Mouse (Mus musculus) MEL (cell line): ENCODE data around the gene Hsdl2. TPM values are rescaled to one million over a fixed set of nuclear protein-coding genes. Genes with fewer than 3 reads are reported as not detected.

ENCODE experiments used
- DNase-seq: peaks from one replicate; pipeline ENCODE4 v3.0.0; 2011; ENCODE audit warnings: low read depth, low spot score
- H3K27ac ChIP-seq: 2 replicates; pipeline ENCODE4 v1.5.1; 2012; ENCODE audit warnings: low read depth, mild to moderate bottlenecking, control low read depth, low read length, moderate library complexity; ENCODE audit not compliant: control insufficient read depth
- H3K27me3 ChIP-seq, 2 experiments: fragments of 150-350 bp in 1 of 2; sonication (generic) in 1 of 2; 2 replicates each; pipeline ENCODE4 v1.6.1; 2012; ENCODE audit warnings: low read length in 2 of 2, mild to moderate bottlenecking in 2 of 2, improper control_type of control experiment in 1 of 2, moderate library complexity in 1 of 2; ENCODE audit not compliant: insufficient read depth in 2 of 2, control insufficient read depth in 1 of 2
- H3K36me3 ChIP-seq, 2 experiments: 2 replicates each; pipeline ENCODE4 v1.6.1; 2012 to 2014; ENCODE audit warnings: low read length in 2 of 2, improper control_type of control experiment in 1 of 2, inconsistent platforms in 1 of 2, mild to moderate bottlenecking in 1 of 2; ENCODE audit not compliant: insufficient read depth in 2 of 2, control insufficient read depth in 1 of 2
- H3K4me1 ChIP-seq, 2 experiments: fragments of 150-350 bp in 1 of 2; sonication (generic) in 1 of 2; 2 replicates each; pipeline ENCODE4 v1.6.1; 2012; ENCODE audit warnings: low read length in 2 of 2, improper control_type of control experiment in 1 of 2, mild to moderate bottlenecking in 1 of 2; ENCODE audit not compliant: insufficient read depth in 2 of 2, control insufficient read depth in 1 of 2
- H3K4me3 ChIP-seq, 2 experiments: fragments of 150-350 bp in 1 of 2; sonication (generic) in 1 of 2; 2 replicates each; pipeline ENCODE4 v1.5.1; 2012; ENCODE audit warnings: low read depth in 2 of 2, low read length in 2 of 2, mild to moderate bottlenecking in 2 of 2, moderate library complexity in 2 of 2, control low read depth in 1 of 2, improper control_type of control experiment in 1 of 2; ENCODE audit not compliant: control insufficient read depth in 1 of 2, insufficient read depth in 1 of 2
- H3K79me2 ChIP-seq: 2 replicates; pipeline ENCODE4 v1.6.1; 2012; ENCODE audit warnings: mild to moderate bottlenecking, low read length, moderate library complexity; ENCODE audit not compliant: control insufficient read depth, poor library complexity, insufficient read depth
- H3K9ac ChIP-seq: 2 replicates; pipeline ENCODE4 v1.6.1; 2012; ENCODE audit warnings: low read depth, mild to moderate bottlenecking, control low read depth, low read length, moderate library complexity; ENCODE audit not compliant: control insufficient read depth, poor library complexity, severe bottlenecking
- H3K9me3 ChIP-seq: fragments of 150-350 bp; sonication (generic); replicated peaks from 2 replicates; pipeline ENCODE4 v1.6.1; 2012; ENCODE audit warnings: mild to moderate bottlenecking, low read length, improper control_type of control experiment, moderate library complexity; ENCODE audit not compliant: insufficient read depth
- CHD1 ChIP-seq: IDR thresholded peaks from 2 replicates; pipeline ENCODE4 v1.6.1; 2012; ENCODE audit warnings: low read depth, mild to moderate bottlenecking, inconsistent platforms, low read length, improper control_type of control experiment
- CHD2 ChIP-seq: IDR thresholded peaks from 2 replicates; pipeline ENCODE4 v1.6.1; 2011; ENCODE audit warnings: low read length, improper control_type of control experiment
- CTCF ChIP-seq, 3 experiments: IDR thresholded peaks in 2 of 3; conservative IDR thresholded peaks in 1 of 3; 2 replicates each; pipeline ENCODE4 v1.5.1; 2011 to 2012; ENCODE audit warnings: low read length in 3 of 3, low read depth in 2 of 3, mild to moderate bottlenecking in 2 of 3, improper control_type of control experiment in 1 of 3, inconsistent platforms in 1 of 3, mixed read lengths in 1 of 3, moderate library complexity in 1 of 3; ENCODE audit not compliant: control insufficient read depth in 1 of 3, insufficient read depth in 1 of 3, poor library complexity in 1 of 3, severe bottlenecking in 1 of 3
- E2F4 ChIP-seq: IDR thresholded peaks from 2 replicates; pipeline ENCODE4 v1.6.1; 2011; ENCODE audit warnings: low read depth, low read length, improper control_type of control experiment, borderline replicate concordance
- ELF1 ChIP-seq: IDR thresholded peaks from 2 replicates; pipeline ENCODE4 v1.6.1; 2014; ENCODE audit warnings: low read depth, mild to moderate bottlenecking, inconsistent platforms, low read length, improper control_type of control experiment, moderate library complexity
- EP300 ChIP-seq, 2 experiments: IDR thresholded peaks; 2 replicates each; pipeline ENCODE4 v1.6.1; 2011; ENCODE audit warnings: improper control_type of control experiment in 2 of 2, low read length in 2 of 2, low read depth in 1 of 2, mild to moderate bottlenecking in 1 of 2
- ETS1 ChIP-seq: IDR thresholded peaks from 2 replicates; pipeline ENCODE4 v1.6.1; 2012; ENCODE audit warnings: low read depth, mild to moderate bottlenecking, inconsistent platforms, low read length, improper control_type of control experiment, moderate library complexity
- GATA1 ChIP-seq: IDR thresholded peaks from 2 replicates; pipeline ENCODE4 v1.6.1; 2011; ENCODE audit warnings: low read depth, low read length, improper control_type of control experiment
- JUND ChIP-seq: IDR thresholded peaks from 2 replicates; pipeline ENCODE4 v1.6.1; 2011; ENCODE audit warnings: low read depth, mild to moderate bottlenecking, improper control_type of control experiment, low read length
- KAT2A ChIP-seq: conservative IDR thresholded peaks from 2 replicates; pipeline ENCODE4 v1.6.1; 2012; ENCODE audit warnings: low read depth, low read length, improper control_type of control experiment, inconsistent platforms
- MAX ChIP-seq: IDR thresholded peaks from 2 replicates; pipeline ENCODE4 v1.6.1; 2011; ENCODE audit warnings: low read length, improper control_type of control experiment
- MAZ ChIP-seq: IDR thresholded peaks from 2 replicates; pipeline ENCODE4 v1.6.1; 2012; ENCODE audit warnings: low read depth, mild to moderate bottlenecking, inconsistent platforms, low read length, improper control_type of control experiment
- MXI1 ChIP-seq: IDR thresholded peaks from 2 replicates; pipeline ENCODE4 v1.6.1; 2011; ENCODE audit warnings: mild to moderate bottlenecking, low read depth, low read length, improper control_type of control experiment
- MYB ChIP-seq: IDR thresholded peaks from 2 replicates; pipeline ENCODE4 v1.6.1; 2011; ENCODE audit warnings: mild to moderate bottlenecking, low read depth, low read length, improper control_type of control experiment
- MYC ChIP-seq: IDR thresholded peaks from 2 replicates; pipeline ENCODE4 v1.6.1; 2011; ENCODE audit warnings: low read depth, mild to moderate bottlenecking, low read length, improper control_type of control experiment, moderate library complexity
- NELFE ChIP-seq: IDR thresholded peaks from 2 replicates; pipeline ENCODE4 v1.6.1; 2011; ENCODE audit warnings: low read depth, low read length, improper control_type of control experiment
- NRF1 ChIP-seq: IDR thresholded peaks from 2 replicates; pipeline ENCODE4 v1.6.1; 2014; ENCODE audit warnings: low read depth, mild to moderate bottlenecking, inconsistent platforms, low read length, improper control_type of control experiment, moderate library complexity; ENCODE audit not compliant: poor library complexity, insufficient read depth, severe bottlenecking
- POLR2A ChIP-seq, 2 experiments: IDR thresholded peaks; 2 replicates each; pipeline ENCODE4 v1.6.1; 2011 to 2012; ENCODE audit warnings: low read length in 2 of 2, mild to moderate bottlenecking in 2 of 2, control low read depth in 1 of 2, improper control_type of control experiment in 1 of 2, low read depth in 1 of 2, moderate library complexity in 1 of 2; ENCODE audit not compliant: control insufficient read depth in 1 of 2, insufficient read depth in 1 of 2, poor library complexity in 1 of 2
- RAD21 ChIP-seq: IDR thresholded peaks from 2 replicates; pipeline ENCODE4 v1.6.1; 2011; ENCODE audit warnings: mild to moderate bottlenecking, low read depth, low read length, improper control_type of control experiment
- RCOR1 ChIP-seq: IDR thresholded peaks from 2 replicates; pipeline ENCODE4 v1.6.1; 2012; ENCODE audit warnings: low read depth, mild to moderate bottlenecking, inconsistent platforms, low read length, improper control_type of control experiment
- SIN3A ChIP-seq: IDR thresholded peaks from 2 replicates; pipeline ENCODE4 v1.6.1; 2012; ENCODE audit warnings: low read length, improper control_type of control experiment, inconsistent platforms
- SMC3 ChIP-seq: IDR thresholded peaks from 2 replicates; pipeline ENCODE4 v1.6.1; 2011; ENCODE audit warnings: low read depth, low read length, improper control_type of control experiment
- TCF12 ChIP-seq: IDR thresholded peaks from 2 replicates; pipeline ENCODE4 v1.6.1; 2014; ENCODE audit warnings: low read depth, mild to moderate bottlenecking, inconsistent platforms, low read length, improper control_type of control experiment, moderate library complexity
- UBTF ChIP-seq: IDR thresholded peaks from 2 replicates; pipeline ENCODE4 v1.6.1; 2012; ENCODE audit warnings: low read depth, mild to moderate bottlenecking, inconsistent platforms, low read length, improper control_type of control experiment, moderate library complexity, borderline replicate concordance; ENCODE audit not compliant: insufficient read depth
- ZC3H11A ChIP-seq: IDR thresholded peaks from 2 replicates; pipeline ENCODE4 v1.6.1; 2012; ENCODE audit warnings: low read depth, mild to moderate bottlenecking, inconsistent platforms, low read length, improper control_type of control experiment
- ZKSCAN1 ChIP-seq: IDR thresholded peaks from 2 replicates; pipeline ENCODE4 v1.6.1; 2012; ENCODE audit warnings: low read depth, mild to moderate bottlenecking, inconsistent platforms, low read length, improper control_type of control experiment, moderate library complexity
- ZMIZ1 ChIP-seq: IDR thresholded peaks from 2 replicates; pipeline ENCODE4 v1.6.1; 2012; ENCODE audit warnings: low read depth, mild to moderate bottlenecking, inconsistent platforms, low read length, improper control_type of control experiment, moderate library complexity
- ZNF384 ChIP-seq: IDR thresholded peaks from 2 replicates; pipeline ENCODE4 v1.6.1; 2012; ENCODE audit warnings: low read depth, mild to moderate bottlenecking, inconsistent platforms, low read length, improper control_type of control experiment
- polyA plus RNA-seq, 2 experiments: library from polyadenylated mRNA; stranded (reverse) in 1 of 2; unstranded in 1 of 2; fragments of >175 nt in 1 of 2; fragments of >200 nt in 1 of 2; gene quantifications; 2 replicates each; pipeline versions ENCODE4 v1.2.1 to v1.2.4; 2012; ENCODE audit warnings: low replicate concordance in 2 of 2, low read depth in 1 of 2; ENCODE audit not compliant: insufficient read length in 2 of 2, insufficient read depth in 1 of 2, missing spikeins in 1 of 2
- total RNA-seq: library from RNA; depleted of rRNA; stranded (reverse); fragments of 300-350 nt; gene quantifications from 2 replicates; pipeline ENCODE4 v1.2.3, GENCODE M21; 2012

Hsdl2 gene
- total and polyA plus RNA-seq, 3 experiments: 8.4 to 15.0 TPM; not detected in 1

- Histone ChIP-seq H3K4me1 (peaks cover 6 to 26% of the 10 kb centered on the region in 2 experiments; a peak in 3 of 4 replicates), H3K27me3 (no peaks in the 10 kb centered on the region), H3K27ac (no peak overlapping the region), H3K9ac (no peak overlapping the region), H3K36me3 (peaks cover 3 to 33% of the 10 kb centered on the region in 2 experiments; a peak in 3 of 4 replicates), H3K9me3 (no peaks in the 10 kb centered on the region), H3K79me2 (peaks cover 73% of the 10 kb centered on the region), H3K4me3 (no peak overlapping the region)
- TF ChIP-seq SIN3A: no peak
- peak; percentile 23 to 43 (median 25); a peak in 2 of 6 replicates for TF ChIP-seq CTCF (IDR thresholded peaks at IDR 0.05 in 2 of 3, conservative IDR thresholded peaks at IDR 0.05 in 1 of 3; ENCODE audit: control insufficient read depth in 1 of 3, insufficient read depth in 1 of 3, low read depth in 2 of 3, low read length in 3 of 3, poor library complexity in 1 of 3, severe bottlenecking in 1 of 3)
- TF ChIP-seq ZC3H11A: peak; percentile 36
- peak; percentile 35; the same call in 1 of the 2 replicates for TF ChIP-seq ZNF384
- no peak for TF ChIP-seq UBTF
- TF ChIP-seq E2F4: no peak
- TF ChIP-seq ELF1: no peak
- TF ChIP-seq RAD21: peak; percentile 48
- peak; percentile 51 for TF ChIP-seq SMC3
- DNase-seq: peak; percentile 53
Measured at GRCm38 (mm10) chr4:59543006-59543405, 38.4 kb upstream of the Hsdl2 start.

GRCm38 (mm10) chr4:59544654-59545053 lies 36.7 kb upstream of the Hsdl2 start:
- Histone ChIP-seq H3K27ac (no peak overlapping the region; the same call in 1 of the 2 replicates), H3K27me3 (no peaks in the 10 kb centered on the region), H3K4me1 (peaks cover 4 to 25% of the 10 kb centered on the region in 2 experiments; a peak in 3 of 4 replicates), H3K36me3 (peaks cover 3 to 30% of the 10 kb centered on the region in 2 experiments; a peak in 3 of 4 replicates), H3K9me3 (no peaks in the 10 kb centered on the region), H3K79me2 (peaks cover 74% of the 10 kb centered on the region), H3K9ac (peak overlapping the region; percentile 14; the same call in 1 of the 2 replicates), H3K4me3 (no peak overlapping the region; a peak in 1 of 4 replicates)
- peak; percentile 67; the same call in 1 of the 2 replicates for TF ChIP-seq SIN3A
- TF ChIP-seq SMC3: no peak
- TF ChIP-seq ZMIZ1: no peak
- TF ChIP-seq JUND: no peak
- peak; percentile 29; the same call in 1 of the 2 replicates for TF ChIP-seq ETS1
- no peak for TF ChIP-seq TCF12
- no peak for TF ChIP-seq ZNF384
- TF ChIP-seq CHD1: no peak; the same call in 1 of the 2 replicates
- no peak for TF ChIP-seq RAD21
- TF ChIP-seq E2F4: no peak
- no peak for TF ChIP-seq POLR2A (IDR thresholded peaks at IDR 0.05; ENCODE audit: control insufficient read depth in 1 of 2, insufficient read depth in 1 of 2, low read depth in 1 of 2, low read length in 2 of 2, poor library complexity in 1 of 2)
- no peak for TF ChIP-seq MAZ
- TF ChIP-seq GATA1: no peak
- no peak for TF ChIP-seq MAX
- TF ChIP-seq NRF1: no peak
- peak; percentile 32; the same call in 1 of the 2 replicates for TF ChIP-seq MYC
- TF ChIP-seq CHD2: no peak
- TF ChIP-seq KAT2A: no peak
- TF ChIP-seq ELF1: no peak
- no peak for TF ChIP-seq MYB
- TF ChIP-seq NELFE: no peak
- no peak for TF ChIP-seq ZKSCAN1
- TF ChIP-seq MXI1: peak; percentile 45; the same call in 1 of the 2 replicates
- no peak for TF ChIP-seq RCOR1
- 0 out of 4 replicates have a peak, but pooled peaks of 1 of the 2 experiments have one; percentile 23 for TF ChIP-seq EP300 (IDR thresholded peaks at IDR 0.05; ENCODE audit: low read depth in 1 of 2, low read length in 2 of 2)
- TF ChIP-seq UBTF: no peak
- DNase-seq: peak; percentile 68
